Mouse (Mus musculus) liver, embryonic 16.5 days (tissue): Measurements from ENCODE around the gene Gse1. TPM values are rescaled to one million over a fixed set of nuclear protein-coding genes. Genes with fewer than 3 reads are reported as not detected.
A peak's percentile ranks its signal among the peaks of the same experiment; 100 is the strongest.

Experiments used
- ATAC-seq: fragments of 200-750 bp; cut with Nextera tagmentation; 2 replicates; pipeline ENCODE4 v1.8.0; 2017; ENCODE audit warnings: low read depth, mild to moderate bottlenecking, moderate number of reproducible peaks, moderate library complexity
- H3K27ac ChIP-seq: fragments of 300-500 bp; sonication (generic); 2 replicates; pipeline ENCODE4 v1.5.1; 2014; ENCODE audit warnings: mild to moderate bottlenecking, low read length
- H3K27me3 ChIP-seq: fragments of 300-500 bp; sonication (generic); 2 replicates; pipeline ENCODE4 v1.6.1; 2014; ENCODE audit warnings: low read depth, low read length, mixed read lengths; ENCODE audit not compliant: control insufficient read depth, insufficient read depth
- H3K36me3 ChIP-seq: fragments of 300-500 bp; sonication (generic); 2 replicates; pipeline ENCODE4 v1.6.1; 2014; ENCODE audit warnings: mild to moderate bottlenecking; ENCODE audit not compliant: control insufficient read depth, insufficient read depth
- H3K4me1 ChIP-seq: fragments of 300-500 bp; sonication (generic); 2 replicates; pipeline ENCODE4 v1.6.1; 2014; ENCODE audit warnings: low read depth, low read length, mixed read lengths; ENCODE audit not compliant: control insufficient read depth
- H3K4me2 ChIP-seq: fragments of 300-500 bp; sonication (generic); 2 replicates; pipeline ENCODE4 v1.6.1; 2014; ENCODE audit warnings: low read depth, low read length, mixed read lengths
- H3K4me3 ChIP-seq: fragments of 300-500 bp; sonication (generic); 2 replicates; pipeline ENCODE4 v1.5.1; 2014; ENCODE audit warnings: low read depth, mild to moderate bottlenecking, low read length
- H3K9ac ChIP-seq: fragments of 300-500 bp; sonication (generic); 2 replicates; pipeline ENCODE4 v1.6.1; 2014; ENCODE audit warnings: low read depth, low read length
- H3K9me3 ChIP-seq: fragments of 300-500 bp; sonication (generic); replicated peaks from 2 replicates; pipeline ENCODE4 v1.6.1; 2016; ENCODE audit warnings: low read length; ENCODE audit not compliant: control insufficient read depth
- WGBS: fragments of 180-500 bp; shearing (Covaris S2); extraction: QIAGEN DNeasy Blood & Tissue Kit; methylation state at CpG from one replicate; pipeline ENCODE4 v1.1.7; 2014; ENCODE audit not compliant: insufficient replicate concordance; 5-methylcytosine and 5-hydroxymethylcytosine counted together
- polyA plus RNA-seq: library from polyadenylated mRNA; unstranded; fragments of >200 nt; fragmentation: Nextera tagmentation; extraction: Ambion mirVana; gene quantifications from 2 replicates; pipeline ENCODE4 v1.2.1, GENCODE M21; 2015

The Gse1 gene
- polyA plus RNA-seq, 1 experiment from 2014 or later, result 9.5 TPM

- Histone ChIP-seq H3K4me2 (peak overlapping the region; percentile 96), H3K4me3 (peak overlapping the region; percentile 94), H3K4me1 (peaks cover 69% of the 10 kb centered on the region), H3K9ac (peak overlapping the region; percentile 91), H3K36me3 (no peaks in the 10 kb centered on the region), H3K27ac (peak overlapping the region; percentile 98), H3K27me3 (no peaks in the 10 kb centered on the region), H3K9me3 (no peaks in the 10 kb centered on the region)
- 1% methylated on average over 50 of the region's 50 CpGs for WGBS
- peak; percentile 52 for ATAC-seq
Measured at GRCm38 (mm10) chr8:120486477-120487376, 258.5 kb downstream of the Gse1 start.

DNA sequence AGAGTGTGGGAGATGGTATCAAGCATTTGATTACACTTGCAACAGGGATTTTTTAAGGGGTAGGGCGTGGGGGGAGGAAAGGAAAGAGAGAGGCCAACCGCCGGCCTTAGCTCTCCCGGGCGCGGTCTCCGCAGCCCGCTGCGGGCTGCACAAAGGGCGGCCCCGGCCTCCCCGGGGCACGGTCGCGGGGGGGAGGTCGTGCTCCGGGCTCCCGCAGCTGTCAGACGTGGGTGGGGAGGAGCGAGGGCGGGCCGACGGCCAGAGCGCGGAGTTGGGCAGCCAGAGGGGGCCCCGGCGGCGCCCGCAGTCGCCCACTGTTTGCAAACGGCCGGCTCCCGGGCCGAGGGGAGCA is 259.1 kb downstream of the Gse1 start:
- WGBS, result under 1% methylated on average over 34 of the region's 34 CpGs
- H3K36me3 ChIP-seq, result no peaks in the 10 kb centered on the region
- peak overlapping the region; percentile 94 for H3K4me3 ChIP-seq
- peak overlapping the region; percentile 91 for H3K9ac ChIP-seq
- no peaks in the 10 kb centered on the region for H3K9me3 ChIP-seq
- peaks cover 69% of the 10 kb centered on the region for H3K4me1 ChIP-seq
- H3K27ac ChIP-seq, result peak overlapping the region; percentile 98
- ATAC-seq, result peak; percentile 30
- H3K4me2 ChIP-seq, result peak overlapping the region; percentile 96
- no peaks in the 10 kb centered on the region for H3K27me3 ChIP-seq

GRCm38 (mm10) chr8:120487729-120488510 is 259.7 kb downstream of the Gse1 start:
- WGBS, result 0% methylated on average over 51 of the region's 55 CpGs
- Histone ChIP-seq H3K9ac (peak overlapping the region; percentile 91), H3K27ac (peak overlapping the region; percentile 98), H3K4me1 (peaks cover 74% of the 10 kb centered on the region), H3K36me3 (no peaks in the 10 kb centered on the region), H3K4me3 (peak overlapping the region; percentile 94), H3K4me2 (peak overlapping the region; percentile 96), H3K9me3 (no peaks in the 10 kb centered on the region), H3K27me3 (no peaks in the 10 kb centered on the region)
- peak; percentile 49 for ATAC-seq

GRCm38 (mm10) chr8:120488636-120489131 is 260.4 kb downstream of the Gse1 start:
- under 1% methylated on average over 25 of the region's 25 CpGs for WGBS
- peak overlapping the region; percentile 91 for H3K9ac ChIP-seq
- H3K27ac ChIP-seq, result peak overlapping the region; percentile 98
- peaks cover 76% of the 10 kb centered on the region for H3K4me1 ChIP-seq
- peak overlapping the region; percentile 94 for H3K4me3 ChIP-seq
- no peaks in the 10 kb centered on the region for H3K36me3 ChIP-seq
- H3K4me2 ChIP-seq, result peak overlapping the region; percentile 96
- no peaks in the 10 kb centered on the region for H3K27me3 ChIP-seq
- H3K9me3 ChIP-seq, result no peaks in the 10 kb centered on the region
- no peak for ATAC-seq

- no peak for ATAC-seq
- H3K4me1 ChIP-seq, result peaks cover 76% of the 10 kb centered on the region
- H3K27ac ChIP-seq, result peak overlapping the region; percentile 98
- H3K9me3 ChIP-seq, result no peaks in the 10 kb centered on the region
- peak overlapping the region; percentile 96 for H3K4me2 ChIP-seq
- peak overlapping the region; percentile 94 for H3K4me3 ChIP-seq
- H3K36me3 ChIP-seq, result no peaks in the 10 kb centered on the region
- peak overlapping the region; percentile 91 for H3K9ac ChIP-seq
- H3K27me3 ChIP-seq, result no peaks in the 10 kb centered on the region
- under 1% methylated on average over 73 of the region's 73 CpGs for WGBS
Measured at GRCm38 (mm10) chr8:120489142-120489754, 261.0 kb downstream of the Gse1 start.

- under 1% methylated on average over 15 of the region's 15 CpGs for WGBS
- Histone ChIP-seq H3K36me3 (no peaks in the 10 kb centered on the region), H3K9ac (peak overlapping the region; percentile 91), H3K4me2 (peak overlapping the region; percentile 96), H3K4me1 (peaks cover 76% of the 10 kb centered on the region), H3K4me3 (peak overlapping the region; percentile 94), H3K9me3 (no peaks in the 10 kb centered on the region), H3K27me3 (no peaks in the 10 kb centered on the region), H3K27ac (peak overlapping the region; percentile 98)
- no peak for ATAC-seq
Measured at GRCm38 (mm10) chr8:120489771-120490281, 261.6 kb downstream of the Gse1 start.

DNA sequence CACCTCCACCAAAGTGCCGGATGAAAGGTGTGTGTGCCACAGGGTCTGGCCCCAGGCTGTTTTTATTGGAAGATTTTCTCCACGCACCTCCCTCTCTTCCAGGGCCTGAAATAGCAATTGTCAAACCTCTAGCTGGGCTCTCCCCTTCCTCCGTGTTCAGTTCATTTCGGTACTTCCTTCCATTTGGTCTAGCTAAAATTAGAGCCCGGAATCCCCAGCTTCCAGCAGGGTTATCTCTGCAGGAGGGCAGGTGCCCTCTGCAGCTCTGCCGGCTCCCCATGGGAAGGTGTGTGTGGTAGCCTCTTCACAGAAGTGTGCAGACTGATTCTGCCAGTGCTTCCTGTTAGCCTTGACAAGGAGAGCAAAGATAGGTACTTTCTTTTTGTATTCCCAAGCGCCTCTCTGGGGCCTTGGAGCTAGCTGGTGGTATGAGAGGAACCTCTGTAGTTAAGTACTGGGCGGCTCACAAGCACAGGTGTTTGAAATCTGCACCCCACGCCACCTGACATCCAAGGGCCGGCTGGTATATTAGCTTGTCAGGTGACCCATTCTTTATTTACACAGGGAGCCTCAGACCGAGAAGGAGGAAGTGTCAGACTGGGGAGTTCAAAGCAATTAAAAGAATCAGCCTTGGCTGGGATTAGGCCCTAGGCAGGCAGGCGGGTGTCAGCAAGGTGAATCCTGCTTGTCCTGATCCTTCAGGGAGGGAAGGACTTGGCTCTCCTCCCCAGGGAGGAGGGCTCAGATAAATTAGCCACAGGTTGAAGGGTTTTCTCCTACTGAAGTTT is 262.3 kb downstream of the Gse1 start:
- peak overlapping the region; percentile 96 for H3K4me2 ChIP-seq
- peaks cover 76% of the 10 kb centered on the region for H3K4me1 ChIP-seq
- H3K4me3 ChIP-seq, result peak overlapping the region; percentile 94
- peak overlapping the region; percentile 98 for H3K27ac ChIP-seq
- no peaks in the 10 kb centered on the region for H3K36me3 ChIP-seq
- no peak for ATAC-seq
- WGBS, result 7% methylated on average over 12 of the region's 12 CpGs
- no peaks in the 10 kb centered on the region for H3K27me3 ChIP-seq
- H3K9ac ChIP-seq, result peak overlapping the region; percentile 91
- no peaks in the 10 kb centered on the region for H3K9me3 ChIP-seq
